Mouse (Mus musculus) intestine, postnatal 0 days (tissue): ENCODE measurements around the gene Noc4l. TPM values are rescaled to one million over a fixed set of nuclear protein-coding genes. Genes with fewer than 3 reads are reported as not detected.

Source experiments
- ATAC-seq: fragments of 200-750 bp; cut with Nextera tagmentation; 2 replicates; pipeline ENCODE4 v1.8.0; 2017; ENCODE audit warnings: mild to moderate bottlenecking, moderate TSS enrichment, moderate library complexity
- H3K27ac ChIP-seq: fragments of 300-500 bp; sonication (generic); 2 replicates; pipeline ENCODE4 v1.5.1; 2014; ENCODE audit warnings: mild to moderate bottlenecking, low read depth, low read length, moderate library complexity
- H3K27me3 ChIP-seq: fragments of 300-500 bp; sonication (generic); replicated peaks from 2 replicates; pipeline ENCODE4 v1.6.1; 2014; ENCODE audit warnings: low read length, mixed read lengths; ENCODE audit not compliant: control insufficient read depth, insufficient read depth
- H3K36me3 ChIP-seq: fragments of 300-500 bp; sonication (generic); 2 replicates; pipeline ENCODE4 v1.6.1; 2014; ENCODE audit warnings: mild to moderate bottlenecking, moderate library complexity; ENCODE audit not compliant: control insufficient read depth, insufficient read depth
- H3K4me1 ChIP-seq: fragments of 300-500 bp; sonication (generic); replicated peaks from 2 replicates; pipeline ENCODE4 v1.6.1; 2014; ENCODE audit warnings: antibody characterized with exemption, low read length, mixed read lengths; ENCODE audit not compliant: control insufficient read depth, insufficient read depth
- H3K4me2 ChIP-seq: fragments of 300-500 bp; sonication (generic); replicated peaks from 2 replicates; pipeline ENCODE4 v1.6.1; 2014; ENCODE audit warnings: low read depth, mild to moderate bottlenecking, moderate library complexity
- H3K4me3 ChIP-seq: fragments of 300-500 bp; sonication (generic); 2 replicates; pipeline ENCODE4 v1.5.1; 2014; ENCODE audit warnings: low read depth, low read length
- H3K9ac ChIP-seq: fragments of 300-500 bp; sonication (generic); 2 replicates; pipeline ENCODE4 v1.6.1; 2014; ENCODE audit warnings: mild to moderate bottlenecking, low read depth, low read length
- H3K9me3 ChIP-seq: fragments of 300-500 bp; sonication (generic); 2 replicates; pipeline ENCODE4 v1.6.1; 2016; ENCODE audit warnings: mixed run types; ENCODE audit not compliant: control insufficient read depth
- CTCF ChIP-seq: sonication (generic); IDR thresholded peaks from 2 replicates; pipeline ENCODE4 v1.5.1; 2016; ENCODE audit warnings: low read depth, mild to moderate bottlenecking, control low read depth, antibody characterized with exemption, moderate library complexity
- WGBS: fragments of 180-500 bp; shearing (Covaris S2); extraction: QIAGEN DNeasy Blood & Tissue Kit; methylation state at CpG from one replicate; pipeline ENCODE4 v1.1.7; 2014; 5-methylcytosine and 5-hydroxymethylcytosine counted together
- polyA plus RNA-seq: library from polyadenylated mRNA; unstranded; fragments of >200 nt; fragmentation: Nextera tagmentation; extraction: Ambion mirVana; gene quantifications from 2 replicates; pipeline ENCODE4 v1.2.1, GENCODE M21; 2015

The Noc4l gene
- polyA plus RNA-seq: 15.8 and 17.2 TPM in 2 replicates

- Histone ChIP-seq H3K27ac (peak within 1 kb of the TSS; percentile 54), H3K9ac (peak within 1 kb of the TSS; percentile 89), H3K4me3 (peak within 1 kb of the TSS; percentile 100), H3K4me2 (peak within 1 kb of the TSS; percentile 87), H3K36me3 (peaks cover 59% of the 10 kb centered on the region), H3K27me3 (no peaks in the 10 kb centered on the region), H3K4me1 (no peaks in the 10 kb centered on the region; the same call in 1 of the 2 replicates), H3K9me3 (no peaks in the 10 kb centered on the region)
- under 1% methylated on average over 91 of the region's 91 CpGs for WGBS
- TF ChIP-seq CTCF: peak; percentile 47
- peak; percentile 84 for ATAC-seq
Observed at GRCm38 (mm10) chr5:110652719-110653648, at the start of gene Noc4l, which contains the start of gene Ddx51. Gene Noc4l, minus strand, starts transcription at chr5:110653417. Gene Ddx51, plus strand, starts transcription at chr5:110653451.

GRCm38 (mm10) chr5:110698617-110699016, 45.4 kb upstream of the Noc4l start:
- H3K9me3 ChIP-seq: no peaks in the 10 kb centered on the region
- TF ChIP-seq CTCF: no peak
- no peak for ATAC-seq
- no peak overlapping the region for H3K4me3 ChIP-seq
- H3K4me1 ChIP-seq: no peaks in the 10 kb centered on the region
- no peak overlapping the region for H3K27ac ChIP-seq
- H3K4me2 ChIP-seq: no peak overlapping the region
- H3K27me3 ChIP-seq: no peaks in the 10 kb centered on the region
- 89% methylated on average over 4 of the region's 4 CpGs for WGBS
- H3K36me3 ChIP-seq: peaks cover 86% of the 10 kb centered on the region
- H3K9ac ChIP-seq: no peak overlapping the region

GRCm38 (mm10) chr5:110682041-110682440, 28.8 kb upstream of the Noc4l start:
- no peak overlapping the region for H3K4me3 ChIP-seq
- no peak for TF ChIP-seq CTCF
- 84% methylated on average over 8 of the region's 8 CpGs for WGBS
- H3K27me3 ChIP-seq: no peaks in the 10 kb centered on the region
- no peak overlapping the region for H3K27ac ChIP-seq
- H3K4me1 ChIP-seq: no peaks in the 10 kb centered on the region
- no peak overlapping the region for H3K9ac ChIP-seq
- no peak for ATAC-seq
- peaks cover 93% of the 10 kb centered on the region for H3K36me3 ChIP-seq
- no peak overlapping the region for H3K4me2 ChIP-seq
- H3K9me3 ChIP-seq: no peaks in the 10 kb centered on the region

- 70% methylated on average over 6 of the region's 6 CpGs for WGBS
- H3K27ac ChIP-seq: no peak overlapping the region
- no peaks in the 10 kb centered on the region for H3K4me1 ChIP-seq
- no peak overlapping the region for H3K4me2 ChIP-seq
- no peak overlapping the region for H3K4me3 ChIP-seq
- no peak for TF ChIP-seq CTCF
- ATAC-seq: no peak
- no peaks in the 10 kb centered on the region for H3K9me3 ChIP-seq
- peaks cover 70% of the 10 kb centered on the region for H3K36me3 ChIP-seq
- H3K27me3 ChIP-seq: no peaks in the 10 kb centered on the region
- no peak overlapping the region for H3K9ac ChIP-seq
Observed at GRCm38 (mm10) chr5:110665486-110666121, 12.4 kb upstream of the Noc4l start.

GRCm38 (mm10) chr5:110664750-110665269, 11.6 kb upstream of the Noc4l start:
- 88% methylated on average over 2 of the region's 2 CpGs for WGBS
- no peak overlapping the region for H3K27ac ChIP-seq
- H3K9me3 ChIP-seq: no peaks in the 10 kb centered on the region
- no peak for ATAC-seq
- no peak overlapping the region for H3K4me3 ChIP-seq
- H3K36me3 ChIP-seq: peaks cover 63% of the 10 kb centered on the region
- no peak for TF ChIP-seq CTCF
- H3K4me1 ChIP-seq: no peaks in the 10 kb centered on the region
- no peak overlapping the region for H3K4me2 ChIP-seq
- no peaks in the 10 kb centered on the region for H3K27me3 ChIP-seq
- no peak overlapping the region for H3K9ac ChIP-seq

GRCm38 (mm10) chr5:110664041-110664440, 10.8 kb upstream of the Noc4l start:
- no peak overlapping the region for H3K9ac ChIP-seq
- H3K9me3 ChIP-seq: no peaks in the 10 kb centered on the region
- H3K36me3 ChIP-seq: peaks cover 59% of the 10 kb centered on the region
- TF ChIP-seq CTCF: no peak
- ATAC-seq: no peak
- no peak overlapping the region for H3K4me3 ChIP-seq
- no peak overlapping the region for H3K4me2 ChIP-seq
- H3K27me3 ChIP-seq: no peaks in the 10 kb centered on the region
- no peaks in the 10 kb centered on the region for H3K4me1 ChIP-seq
- 91% methylated on average over 2 of the region's 2 CpGs for WGBS
- no peak overlapping the region for H3K27ac ChIP-seq
